Mouse (Mus musculus) heart, embryonic 12.5 days (tissue): ENCODE results near the gene Sbf2. TPM values are rescaled to one million over a fixed set of nuclear protein-coding genes. Genes with fewer than 3 reads are reported as not detected.

Experiments used
- ATAC-seq: fragments of 200-750 bp; cut with Nextera tagmentation; 2 replicates; pipeline ENCODE4 v1.8.0; 2017; ENCODE audit warnings: moderate TSS enrichment, moderate library complexity; ENCODE audit not compliant: insufficient number of reproducible peaks, low FRiP score
- H3K27ac ChIP-seq: fragments of 300-500 bp; sonication (generic); 2 replicates; pipeline ENCODE4 v1.5.1; 2016; ENCODE audit warnings: mild to moderate bottlenecking, moderate library complexity; ENCODE audit not compliant: poor library complexity, severe bottlenecking
- H3K27me3 ChIP-seq: fragments of 300-500 bp; sonication (generic); replicated peaks from 2 replicates; pipeline ENCODE4 v1.6.1; 2016; ENCODE audit warnings: mild to moderate bottlenecking, moderate library complexity
- H3K36me3 ChIP-seq: fragments of 300-500 bp; sonication (generic); 2 replicates; pipeline ENCODE4 v1.6.1; 2016; ENCODE audit warnings: mild to moderate bottlenecking, moderate library complexity
- H3K4me1 ChIP-seq: fragments of 300-500 bp; sonication (generic); replicated peaks from 2 replicates; pipeline ENCODE4 v1.6.1; 2016; ENCODE audit warnings: mild to moderate bottlenecking
- H3K4me2 ChIP-seq: fragments of 300-500 bp; sonication (generic); 2 replicates; pipeline ENCODE4 v1.6.1; 2016; ENCODE audit warnings: mild to moderate bottlenecking, moderate library complexity
- H3K4me3 ChIP-seq: fragments of 300-500 bp; sonication (generic); 2 replicates; pipeline ENCODE4 v1.5.1; 2016; ENCODE audit warnings: mild to moderate bottlenecking
- H3K9ac ChIP-seq: fragments of 300-500 bp; sonication (generic); 2 replicates; pipeline ENCODE4 v1.6.1; 2016; ENCODE audit warnings: mild to moderate bottlenecking, moderate library complexity
- H3K9me3 ChIP-seq: fragments of 300-500 bp; sonication (generic); replicated peaks from 2 replicates; pipeline ENCODE4 v1.6.1; 2016; ENCODE audit warnings: mild to moderate bottlenecking, moderate library complexity
- WGBS: fragments of 180-500 bp; shearing (Covaris S2); methylation state at CpG from one replicate; pipeline ENCODE4 v1.1.7; 2016; 5-methylcytosine and 5-hydroxymethylcytosine counted together
- polyA plus RNA-seq: library from polyadenylated mRNA; unstranded; fragments of >200 nt; fragmentation: Nextera tagmentation; extraction: Ambion mirVana; gene quantifications from 2 replicates; pipeline ENCODE4 v1.2.1, GENCODE M21; 2016

Sbf2 gene
- polyA plus RNA-seq, 1 experiment from 2014 or later = 39.2 TPM

DNA sequence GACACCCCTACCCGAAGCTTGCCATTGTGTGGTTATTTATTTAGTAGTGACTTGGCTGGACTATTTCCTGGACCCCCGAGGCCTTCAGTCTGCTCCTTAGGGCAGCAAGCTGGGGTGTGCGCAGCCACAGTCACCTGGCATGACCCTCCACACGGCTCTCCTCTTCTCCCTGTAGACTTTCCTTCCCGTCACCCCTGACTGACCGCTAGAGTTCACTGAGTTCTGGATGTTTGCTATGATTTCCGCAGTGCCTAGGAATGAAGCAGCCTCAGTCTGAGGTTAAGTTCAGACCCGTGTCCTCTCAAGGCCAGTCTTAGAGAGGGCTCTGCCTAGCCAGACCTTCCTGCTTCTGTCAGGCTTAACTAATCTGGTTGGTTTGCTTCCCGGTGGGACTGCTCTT lies 342.9 kb downstream of the Sbf2 start:
- 0 out of 2 replicates have a peak overlapping the region, but pooled peaks have one; percentile 0 for H3K9ac ChIP-seq
- peaks cover 55% of the 10 kb centered on the region for H3K36me3 ChIP-seq
- no peaks in the 10 kb centered on the region for H3K9me3 ChIP-seq
- H3K4me2 ChIP-seq = no peak overlapping the region
- no peak overlapping the region for H3K4me3 ChIP-seq
- peak; percentile 63 for ATAC-seq
- 58% methylated on average over 9 of the region's 9 CpGs for WGBS
- no peaks in the 10 kb centered on the region for H3K27me3 ChIP-seq
- H3K27ac ChIP-seq = peak overlapping the region; percentile 4; the same call in 1 of the 2 replicates
- peaks cover 16% of the 10 kb centered on the region for H3K4me1 ChIP-seq

DNA sequence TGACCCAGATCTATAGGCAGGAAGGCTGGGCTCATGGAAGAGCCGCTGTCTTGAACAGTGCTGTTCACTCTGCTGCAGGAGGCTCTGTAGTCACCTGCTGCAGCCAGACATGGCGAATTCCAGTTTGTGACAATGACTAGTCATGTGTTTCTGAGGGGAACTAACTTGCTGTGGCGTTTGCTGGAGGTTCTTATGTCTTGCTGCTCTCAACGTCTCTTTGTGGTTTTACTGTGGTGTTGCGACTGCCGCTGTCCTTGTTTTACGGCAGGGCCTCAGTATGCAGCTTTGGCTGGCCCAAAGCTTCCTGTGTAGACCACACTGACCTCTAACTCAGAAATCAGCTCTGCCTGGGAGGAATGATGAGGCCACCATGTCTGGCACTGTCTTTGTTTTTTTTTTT lies 344.3 kb downstream of the Sbf2 start:
- ATAC-seq = no peak
- peaks cover 16% of the 10 kb centered on the region for H3K4me1 ChIP-seq
- WGBS = 89% methylated on average over 7 of the region's 7 CpGs
- H3K9ac ChIP-seq = no peak overlapping the region
- no peaks in the 10 kb centered on the region for H3K27me3 ChIP-seq
- H3K4me2 ChIP-seq = no peak overlapping the region
- peaks cover 46% of the 10 kb centered on the region for H3K36me3 ChIP-seq
- no peaks in the 10 kb centered on the region for H3K9me3 ChIP-seq
- H3K27ac ChIP-seq = no peak overlapping the region
- H3K4me3 ChIP-seq = no peak overlapping the region

GRCm38 (mm10) chr7:110269777-110270176 lies 344.9 kb downstream of the Sbf2 start:
- no peak overlapping the region for H3K9ac ChIP-seq
- no peak overlapping the region for H3K4me2 ChIP-seq
- no peak overlapping the region for H3K27ac ChIP-seq
- no peak for ATAC-seq
- no peaks in the 10 kb centered on the region for H3K9me3 ChIP-seq
- WGBS = 75% methylated on average over 14 of the region's 14 CpGs
- no peaks in the 10 kb centered on the region for H3K27me3 ChIP-seq
- H3K4me1 ChIP-seq = peaks cover 16% of the 10 kb centered on the region
- no peak overlapping the region for H3K4me3 ChIP-seq
- H3K36me3 ChIP-seq = peaks cover 41% of the 10 kb centered on the region

- peaks cover 16% of the 10 kb centered on the region for H3K4me1 ChIP-seq
- H3K9me3 ChIP-seq = no peaks in the 10 kb centered on the region
- H3K4me3 ChIP-seq = no peak overlapping the region
- ATAC-seq = no peak
- H3K9ac ChIP-seq = no peak overlapping the region
- no peaks in the 10 kb centered on the region for H3K27me3 ChIP-seq
- WGBS = 75% methylated on average over 4 of the region's 4 CpGs
- no peak overlapping the region for H3K27ac ChIP-seq
- H3K36me3 ChIP-seq = peaks cover 29% of the 10 kb centered on the region
- H3K4me2 ChIP-seq = no peak overlapping the region
Observed at GRCm38 (mm10) chr7:110268511-110268910, 346.2 kb downstream of the Sbf2 start.

DNA sequence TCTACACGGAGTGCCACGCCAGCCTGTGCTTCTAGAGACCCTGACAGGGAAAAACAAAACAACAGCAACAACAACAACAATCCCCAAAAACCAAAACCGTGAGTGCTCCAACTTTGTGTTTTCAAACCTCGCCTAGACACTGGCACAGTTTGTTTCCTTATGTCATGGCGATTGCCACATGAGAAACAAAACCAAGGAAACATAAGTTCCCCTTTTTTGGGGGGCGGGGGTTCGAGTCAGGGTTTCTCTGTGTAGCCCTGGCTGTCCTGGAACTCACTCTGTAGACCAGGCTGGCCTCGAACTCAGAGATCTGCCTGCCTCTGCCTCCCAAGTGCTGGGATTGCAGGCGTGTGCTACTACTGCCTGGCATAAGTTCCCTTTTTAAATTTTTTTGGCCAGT lies 346.7 kb downstream of the Sbf2 start:
- peaks cover 19% of the 10 kb centered on the region for H3K4me1 ChIP-seq
- H3K27ac ChIP-seq = no peak overlapping the region
- no peaks in the 10 kb centered on the region for H3K27me3 ChIP-seq
- 90% methylated on average over 9 of the region's 9 CpGs for WGBS
- no peak for ATAC-seq
- no peak overlapping the region for H3K9ac ChIP-seq
- H3K36me3 ChIP-seq = peaks cover 24% of the 10 kb centered on the region
- H3K4me3 ChIP-seq = no peak overlapping the region
- no peak overlapping the region for H3K4me2 ChIP-seq
- no peaks in the 10 kb centered on the region for H3K9me3 ChIP-seq

- Histone ChIP-seq H3K4me2 (no peak overlapping the region), H3K27ac (no peak overlapping the region), H3K9ac (no peak overlapping the region), H3K36me3 (peaks cover 24% of the 10 kb centered on the region), H3K4me3 (no peak overlapping the region), H3K9me3 (no peaks in the 10 kb centered on the region), H3K27me3 (no peaks in the 10 kb centered on the region), H3K4me1 (peaks cover 21% of the 10 kb centered on the region)
- ATAC-seq = no peak
Observed at GRCm38 (mm10) chr7:110267014-110267413, 347.7 kb downstream of the Sbf2 start.

- 0 out of 2 replicates have a peak, but pooled peaks have one; percentile 45 for ATAC-seq
- Histone ChIP-seq H3K9ac (no peak overlapping the region), H3K27me3 (no peaks in the 10 kb centered on the region), H3K4me3 (no peak overlapping the region), H3K4me2 (no peak overlapping the region), H3K27ac (no peak overlapping the region), H3K36me3 (peaks cover 21% of the 10 kb centered on the region), H3K4me1 (peaks cover 29% of the 10 kb centered on the region), H3K9me3 (no peaks in the 10 kb centered on the region)
- WGBS = 26% methylated on average over 7 of the region's 7 CpGs
Observed at GRCm38 (mm10) chr7:110265796-110266195, 348.9 kb downstream of the Sbf2 start.

DNA sequence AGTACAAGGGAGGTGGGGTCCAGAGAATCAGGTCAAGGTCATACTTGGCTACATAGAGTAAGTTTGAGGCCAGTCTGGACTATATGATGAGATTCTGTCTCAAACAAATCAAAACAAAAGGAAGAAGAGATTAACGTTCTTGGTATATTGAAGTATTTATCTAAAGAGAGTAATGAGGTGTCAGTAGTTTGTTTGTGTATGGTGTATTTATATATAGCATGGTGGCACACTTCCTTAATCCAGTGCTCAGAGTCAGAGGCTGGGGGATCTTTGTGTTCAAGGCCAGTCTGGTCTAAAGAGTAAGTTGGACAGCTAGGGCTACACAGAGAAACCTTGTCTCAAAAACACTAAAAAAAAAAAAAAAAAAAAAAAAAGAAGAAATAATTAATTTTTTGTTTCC lies 351.2 kb downstream of the Sbf2 start:
- no peak overlapping the region for H3K27ac ChIP-seq

GRCm38 (mm10) chr7:110262661-110263060 lies 352.1 kb downstream of the Sbf2 start:
- WGBS = 45% methylated on average over 1 of the region's 1 CpGs
- H3K9ac ChIP-seq = no peak overlapping the region

More for the DNA sequence above, 351.2 kb downstream of the Sbf2 start:
- H3K4me1 ChIP-seq = peaks cover 41% of the 10 kb centered on the region
- WGBS = 59% methylated on average over 1 of the region's 1 CpGs
- no peaks in the 10 kb centered on the region for H3K27me3 ChIP-seq
- H3K9me3 ChIP-seq = no peaks in the 10 kb centered on the region
- no peak overlapping the region for H3K4me2 ChIP-seq
- ATAC-seq = no peak
- no peak overlapping the region for H3K4me3 ChIP-seq
- no peak overlapping the region for H3K9ac ChIP-seq
- peaks cover 10% of the 10 kb centered on the region; the same call in 1 of the 2 replicates for H3K36me3 ChIP-seq

GRCm38 (mm10) chr7:110261807-110262206 lies 352.9 kb downstream of the Sbf2 start:
- no peak for ATAC-seq
- H3K4me1 ChIP-seq = peaks cover 57% of the 10 kb centered on the region
- H3K9me3 ChIP-seq = no peaks in the 10 kb centered on the region
- H3K4me2 ChIP-seq = no peak overlapping the region
- no peak overlapping the region for H3K27ac ChIP-seq
- H3K4me3 ChIP-seq = no peak overlapping the region
- 68% methylated on average over 4 of the region's 4 CpGs for WGBS
- H3K36me3 ChIP-seq = no peaks in the 10 kb centered on the region
- no peaks in the 10 kb centered on the region for H3K27me3 ChIP-seq
- no peak overlapping the region for H3K9ac ChIP-seq

More at GRCm38 (mm10) chr7:110262661-110263060, 352.1 kb downstream of the Sbf2 start:
- Histone ChIP-seq H3K27me3 (no peaks in the 10 kb centered on the region), H3K4me3 (no peak overlapping the region), H3K4me2 (no peak overlapping the region), H3K4me1 (peaks cover 49% of the 10 kb centered on the region), H3K27ac (peak overlapping the region; percentile 6; the same call in 1 of the 2 replicates), H3K36me3 (peaks cover 5% of the 10 kb centered on the region; the same call in 1 of the 2 replicates), H3K9me3 (no peaks in the 10 kb centered on the region)
- ATAC-seq = no peak

GRCm38 (mm10) chr7:110259966-110260711 lies 354.6 kb downstream of the Sbf2 start:
- H3K9me3 ChIP-seq = no peaks in the 10 kb centered on the region
- H3K27ac ChIP-seq = peak overlapping the region; percentile 74
- peak; percentile 59; the same call in 1 of the 2 replicates for ATAC-seq
- H3K9ac ChIP-seq = no peak overlapping the region
- H3K4me3 ChIP-seq = no peak overlapping the region
- H3K4me2 ChIP-seq = no peak overlapping the region
- WGBS = 62% methylated on average over 4 of the region's 4 CpGs
- H3K36me3 ChIP-seq = no peaks in the 10 kb centered on the region
- peaks cover 59% of the 10 kb centered on the region for H3K4me1 ChIP-seq
- H3K27me3 ChIP-seq = no peaks in the 10 kb centered on the region
